Mouse (Mus musculus): ENCODE data around the gene Krba1. TPM values are rescaled to one million over a fixed set of nuclear protein-coding genes. Genes with fewer than 3 reads are reported as not detected.

Krba1 gene
- polyA plus RNA-seq, 1 experiment = 2.7 TPM

- Histone ChIP-seq H3K79me3 (ENCODE audit: low read depth) (no peaks in the 10 kb centered on the region), H3K4me3 (ENCODE audit: insufficient read depth, poor library complexity, severe bottlenecking) (peak overlapping the region; percentile 21), H3K36me3 (ENCODE audit: control insufficient read depth, insufficient read depth) (no peaks in the 10 kb centered on the region), H3K79me2 (ENCODE audit: control insufficient read depth, insufficient read depth) (no peaks in the 10 kb centered on the region), H3ac (ENCODE audit: control insufficient read depth, insufficient read length, low read depth) (peak overlapping the region; percentile 44), H3K27me3 (ENCODE audit: control insufficient read depth, insufficient read depth, insufficient read length) (no peaks in the 10 kb centered on the region)
- TF ChIP-seq CEBPB (IDR thresholded peaks at IDR 0.05; ENCODE audit: low read depth) (no peak), FOSL1 (IDR thresholded peaks at IDR 0.05; ENCODE audit: insufficient read depth, low read length, poor library complexity, severe bottlenecking) (no peak), MYOD1 (IDR thresholded peaks at IDR 0.05; ENCODE audit: control insufficient read depth, insufficient read length, low read depth) (no peak), USF1 (IDR thresholded peaks at IDR 0.05; ENCODE audit: low read depth) (no peak), MYOG (IDR thresholded peaks at IDR 0.05; ENCODE audit: control insufficient read depth, extremely low read depth, insufficient read length) (no peak), CTCF (IDR thresholded peaks at IDR 0.05; ENCODE audit: control insufficient read depth, insufficient read depth, insufficient read length) (no peak), MAX (IDR thresholded peaks at IDR 0.05) (no peak)
These were observed 716 bp downstream of the Krba1 start for GRCm38 (mm10) chr6:48396008-48396595.

- TF ChIP-seq FOSL1 (IDR thresholded peaks at IDR 0.05; ENCODE audit: insufficient read depth, low read length, poor library complexity, severe bottlenecking) (no peak), CTCF (IDR thresholded peaks at IDR 0.05; ENCODE audit: control insufficient read depth, insufficient read depth, insufficient read length) (no peak), MYOD1 (IDR thresholded peaks at IDR 0.05; ENCODE audit: control insufficient read depth, insufficient read length, low read depth) (no peak), CEBPB (IDR thresholded peaks at IDR 0.05; ENCODE audit: low read depth) (no peak), MAX (IDR thresholded peaks at IDR 0.05) (no peak), MYOG (IDR thresholded peaks at IDR 0.05; ENCODE audit: control insufficient read depth, extremely low read depth, insufficient read length) (no peak), USF1 (IDR thresholded peaks at IDR 0.05; ENCODE audit: low read depth) (no peak)
- Histone ChIP-seq H3K4me3 (ENCODE audit: insufficient read depth, poor library complexity, severe bottlenecking) (no peak overlapping the region), H3ac (ENCODE audit: control insufficient read depth, insufficient read length, low read depth) (no peak overlapping the region), H3K27me3 (ENCODE audit: control insufficient read depth, insufficient read depth, insufficient read length) (no peaks in the 10 kb centered on the region), H3K79me2 (ENCODE audit: control insufficient read depth, insufficient read depth) (no peaks in the 10 kb centered on the region), H3K79me3 (ENCODE audit: low read depth) (no peaks in the 10 kb centered on the region), H3K36me3 (ENCODE audit: control insufficient read depth, insufficient read depth) (no peaks in the 10 kb centered on the region)
These were observed 1.3 kb downstream of the Krba1 start for GRCm38 (mm10) chr6:48396686-48397085.

- TF ChIP-seq CTCF (IDR thresholded peaks at IDR 0.05; ENCODE audit: control insufficient read depth, insufficient read depth, insufficient read length) (no peak), CEBPB (IDR thresholded peaks at IDR 0.05; ENCODE audit: low read depth) (no peak), USF1 (IDR thresholded peaks at IDR 0.05; ENCODE audit: low read depth) (no peak), MAX (IDR thresholded peaks at IDR 0.05) (no peak), FOSL1 (IDR thresholded peaks at IDR 0.05; ENCODE audit: insufficient read depth, low read length, poor library complexity, severe bottlenecking) (no peak), MYOD1 (IDR thresholded peaks at IDR 0.05; ENCODE audit: control insufficient read depth, insufficient read length, low read depth) (no peak), MYOG (IDR thresholded peaks at IDR 0.05; ENCODE audit: control insufficient read depth, extremely low read depth, insufficient read length) (no peak)
- H3K79me3 ChIP-seq (ENCODE audit: low read depth) = no peaks in the 10 kb centered on the region
- no peaks in the 10 kb centered on the region for H3K36me3 ChIP-seq (ENCODE audit: control insufficient read depth, insufficient read depth)
- no peaks in the 10 kb centered on the region for H3K79me2 ChIP-seq (ENCODE audit: control insufficient read depth, insufficient read depth)
- H3K4me3 ChIP-seq (ENCODE audit: insufficient read depth, poor library complexity, severe bottlenecking) = no peak overlapping the region
- no peak overlapping the region for H3ac ChIP-seq (ENCODE audit: control insufficient read depth, insufficient read length, low read depth)
- no peaks in the 10 kb centered on the region for H3K27me3 ChIP-seq (ENCODE audit: control insufficient read depth, insufficient read depth, insufficient read length)
These were observed 1.9 kb downstream of the Krba1 start for GRCm38 (mm10) chr6:48397336-48397735.

DNA sequence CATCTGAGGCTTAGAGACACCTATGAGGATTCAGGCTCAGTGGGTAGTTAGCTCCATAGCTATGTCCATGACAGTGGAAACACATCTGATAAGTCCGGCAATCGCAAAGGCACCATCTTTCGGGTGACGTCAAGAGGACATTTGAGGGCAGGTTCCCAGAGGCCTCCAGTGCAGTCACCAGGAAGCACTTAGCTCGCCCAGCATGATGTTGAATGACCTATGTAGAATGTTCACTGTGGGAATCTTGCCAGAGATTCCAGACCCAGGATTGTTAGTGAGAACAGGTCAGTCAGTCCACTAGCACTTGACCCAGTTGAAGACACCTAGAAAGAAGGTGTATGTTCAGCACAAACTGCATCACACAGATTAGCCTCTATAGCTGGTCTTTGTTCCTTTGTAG lies 4.5 kb downstream of the Krba1 start:
- TF ChIP-seq MYOD1 (IDR thresholded peaks at IDR 0.05; ENCODE audit: control insufficient read depth, insufficient read length, low read depth) = no peak
- TF ChIP-seq MAX (IDR thresholded peaks at IDR 0.05) = no peak
- no peak for TF ChIP-seq CEBPB (IDR thresholded peaks at IDR 0.05; ENCODE audit: low read depth)
- no peak for TF ChIP-seq USF1 (IDR thresholded peaks at IDR 0.05; ENCODE audit: low read depth)
- TF ChIP-seq MYOG (IDR thresholded peaks at IDR 0.05; ENCODE audit: control insufficient read depth, extremely low read depth, insufficient read length) = no peak
- no peak for TF ChIP-seq FOSL1 (IDR thresholded peaks at IDR 0.05; ENCODE audit: insufficient read depth, low read length, poor library complexity, severe bottlenecking)
- no peak for TF ChIP-seq CTCF (IDR thresholded peaks at IDR 0.05; ENCODE audit: control insufficient read depth, insufficient read depth, insufficient read length)
- Histone ChIP-seq H3ac (ENCODE audit: control insufficient read depth, insufficient read length, low read depth) (no peak overlapping the region), H3K4me3 (ENCODE audit: insufficient read depth, poor library complexity, severe bottlenecking) (no peak overlapping the region), H3K79me2 (ENCODE audit: control insufficient read depth, insufficient read depth) (no peaks in the 10 kb centered on the region), H3K27me3 (ENCODE audit: control insufficient read depth, insufficient read depth, insufficient read length) (no peaks in the 10 kb centered on the region), H3K79me3 (ENCODE audit: low read depth) (no peaks in the 10 kb centered on the region), H3K36me3 (ENCODE audit: control insufficient read depth, insufficient read depth) (no peaks in the 10 kb centered on the region)

- TF ChIP-seq MAX (IDR thresholded peaks at IDR 0.05) (no peak), CTCF (IDR thresholded peaks at IDR 0.05; ENCODE audit: control insufficient read depth, insufficient read depth, insufficient read length) (no peak), FOSL1 (IDR thresholded peaks at IDR 0.05; ENCODE audit: insufficient read depth, low read length, poor library complexity, severe bottlenecking) (no peak), MYOG (IDR thresholded peaks at IDR 0.05; ENCODE audit: control insufficient read depth, extremely low read depth, insufficient read length) (no peak), USF1 (IDR thresholded peaks at IDR 0.05; ENCODE audit: low read depth) (no peak), MYOD1 (IDR thresholded peaks at IDR 0.05; ENCODE audit: control insufficient read depth, insufficient read length, low read depth) (no peak), CEBPB (IDR thresholded peaks at IDR 0.05; ENCODE audit: low read depth) (no peak)
- no peaks in the 10 kb centered on the region for H3K79me2 ChIP-seq (ENCODE audit: control insufficient read depth, insufficient read depth)
- no peak overlapping the region for H3K4me3 ChIP-seq (ENCODE audit: insufficient read depth, poor library complexity, severe bottlenecking)
- H3K36me3 ChIP-seq (ENCODE audit: control insufficient read depth, insufficient read depth) = no peaks in the 10 kb centered on the region
- no peak overlapping the region for H3ac ChIP-seq (ENCODE audit: control insufficient read depth, insufficient read length, low read depth)
- H3K27me3 ChIP-seq (ENCODE audit: control insufficient read depth, insufficient read depth, insufficient read length) = no peaks in the 10 kb centered on the region
- no peaks in the 10 kb centered on the region for H3K79me3 ChIP-seq (ENCODE audit: low read depth)
These were observed 8.7 kb downstream of the Krba1 start for GRCm38 (mm10) chr6:48404071-48404470.
